Mouse (Mus musculus) midbrain, embryonic 11.5 days (tissue): ENCODE results near the gene Adad1. TPM values are rescaled to one million over a fixed set of nuclear protein-coding genes. Genes with fewer than 3 reads are reported as not detected.

Experiments used
- ATAC-seq: fragments of 200-750 bp; cut with Nextera tagmentation; 2 replicates; pipeline ENCODE4 v1.8.0; 2017; ENCODE audit warnings: moderate TSS enrichment, moderate library complexity; ENCODE audit not compliant: low FRiP score
- DNase-seq: peaks from one replicate; pipeline ENCODE4 v3.0.0; 2015; ENCODE audit warnings: low spot score; ENCODE audit errors: missing footprints
- H3K27ac ChIP-seq: fragments of 300-500 bp; sonication (generic); 2 replicates; pipeline ENCODE4 v1.5.1; 2014; ENCODE audit warnings: low read depth, low read length
- H3K27me3 ChIP-seq: fragments of 300-500 bp; sonication (generic); 2 replicates; pipeline ENCODE4 v1.6.1; 2014; ENCODE audit warnings: mild to moderate bottlenecking, low read length, moderate library complexity, mixed read lengths; ENCODE audit not compliant: control insufficient read depth, insufficient read depth
- H3K36me3 ChIP-seq: fragments of 300-500 bp; sonication (generic); 2 replicates; pipeline ENCODE4 v1.6.1; 2014; ENCODE audit warnings: mild to moderate bottlenecking, low read length, moderate library complexity, mixed read lengths; ENCODE audit not compliant: control insufficient read depth, insufficient read depth
- H3K4me1 ChIP-seq: fragments of 300-500 bp; sonication (generic); 2 replicates; pipeline ENCODE4 v1.6.1; 2014; ENCODE audit warnings: low read length; ENCODE audit not compliant: control insufficient read depth, insufficient read depth
- H3K4me2 ChIP-seq: fragments of 300-500 bp; sonication (generic); 2 replicates; pipeline ENCODE4 v1.6.1; 2014; ENCODE audit warnings: mild to moderate bottlenecking, moderate library complexity
- H3K4me3 ChIP-seq: fragments of 300-500 bp; sonication (generic); 2 replicates; pipeline ENCODE4 v1.5.1; 2014; ENCODE audit warnings: low read depth, low read length
- H3K9ac ChIP-seq: fragments of 300-500 bp; sonication (generic); 2 replicates; pipeline ENCODE4 v1.6.1; 2014; ENCODE audit warnings: low read length
- H3K9me3 ChIP-seq: fragments of 300-500 bp; sonication (generic); 2 replicates; pipeline ENCODE4 v1.6.1; 2016; ENCODE audit warnings: low read length; ENCODE audit not compliant: control insufficient read depth
- WGBS: fragments of 180-500 bp; shearing (Covaris S2); extraction: QIAGEN DNeasy Blood & Tissue Kit; methylation state at CpG from one replicate; pipeline ENCODE4 v1.1.7; 2014; 5-methylcytosine and 5-hydroxymethylcytosine counted together
- polyA plus RNA-seq: library from polyadenylated mRNA; unstranded; fragments of >200 nt; fragmentation: Nextera tagmentation; extraction: Ambion mirVana; gene quantifications from 2 replicates; pipeline ENCODE4 v1.2.1, GENCODE M21; 2014

Gene Adad1
- polyA plus RNA-seq, 1 experiment from 2014 or later = 0.74 TPM

- H3K27me3 ChIP-seq = no peaks in the 10 kb centered on the region
- H3K9me3 ChIP-seq = no peaks in the 10 kb centered on the region
- DNase-seq (no peak), ATAC-seq (no peak)
- H3K4me1 ChIP-seq = no peaks in the 10 kb centered on the region
- H3K4me3 ChIP-seq = no peak overlapping the region
- WGBS = 81% methylated on average over 2 of the region's 2 CpGs
- H3K36me3 ChIP-seq = no peaks in the 10 kb centered on the region
- H3K27ac ChIP-seq = no peak overlapping the region
- H3K4me2 ChIP-seq = no peak overlapping the region
- H3K9ac ChIP-seq = no peak overlapping the region
These were observed 65.7 kb downstream of the Adad1 start for GRCm38 (mm10) chr3:37129063-37129462.

GRCm38 (mm10) chr3:37137231-37137630, 73.9 kb downstream of the Adad1 start:
- H3K4me2 ChIP-seq = no peak overlapping the region
- DNase-seq = no peak
- no peaks in the 10 kb centered on the region for H3K36me3 ChIP-seq
- no peak overlapping the region for H3K9ac ChIP-seq
- H3K9me3 ChIP-seq = no peaks in the 10 kb centered on the region
- H3K27ac ChIP-seq = no peak overlapping the region
- H3K4me1 ChIP-seq = no peaks in the 10 kb centered on the region
- ATAC-seq = no peak
- H3K4me3 ChIP-seq = no peak overlapping the region
- 86% methylated on average over 4 of the region's 4 CpGs for WGBS
- no peaks in the 10 kb centered on the region for H3K27me3 ChIP-seq

- H3K9me3 ChIP-seq = no peaks in the 10 kb centered on the region
- H3K9ac ChIP-seq = no peak overlapping the region
- no peak overlapping the region for H3K4me3 ChIP-seq
- ATAC-seq = no peak
- no peak for DNase-seq
- H3K36me3 ChIP-seq = no peaks in the 10 kb centered on the region
- WGBS = 78% methylated on average over 3 of the region's 3 CpGs
- H3K27ac ChIP-seq = no peak overlapping the region
- no peaks in the 10 kb centered on the region for H3K27me3 ChIP-seq
- no peaks in the 10 kb centered on the region for H3K4me1 ChIP-seq
- H3K4me2 ChIP-seq = no peak overlapping the region
These were observed 75.9 kb downstream of the Adad1 start for GRCm38 (mm10) chr3:37139192-37139591.

- no peak for ATAC-seq
- H3K9me3 ChIP-seq = no peaks in the 10 kb centered on the region
- no peaks in the 10 kb centered on the region for H3K36me3 ChIP-seq
- no peak overlapping the region for H3K4me2 ChIP-seq
- H3K27ac ChIP-seq = no peak overlapping the region
- no peak for DNase-seq
- H3K4me3 ChIP-seq = no peak overlapping the region
- no peaks in the 10 kb centered on the region for H3K4me1 ChIP-seq
- no peak overlapping the region for H3K9ac ChIP-seq
- H3K27me3 ChIP-seq = no peaks in the 10 kb centered on the region
- 95% methylated on average over 6 of the region's 6 CpGs for WGBS
These were observed 77.0 kb downstream of the Adad1 start for GRCm38 (mm10) chr3:37140168-37140906.

- no peak overlapping the region for H3K4me3 ChIP-seq
- WGBS = 92% methylated on average over 2 of the region's 2 CpGs
- no peak overlapping the region for H3K27ac ChIP-seq
- no peak overlapping the region for H3K4me2 ChIP-seq
- no peaks in the 10 kb centered on the region for H3K9me3 ChIP-seq
- H3K27me3 ChIP-seq = no peaks in the 10 kb centered on the region
- H3K9ac ChIP-seq = no peak overlapping the region
- ATAC-seq = no peak
- H3K36me3 ChIP-seq = no peaks in the 10 kb centered on the region
- no peaks in the 10 kb centered on the region for H3K4me1 ChIP-seq
- no peak for DNase-seq
These were observed 78.5 kb downstream of the Adad1 start for GRCm38 (mm10) chr3:37141827-37142226.

- ATAC-seq = no peak
- WGBS = 65% methylated on average over 1 of the region's 1 CpGs
- H3K4me3 ChIP-seq = no peak overlapping the region
- no peak overlapping the region for H3K4me2 ChIP-seq
- H3K9me3 ChIP-seq = no peaks in the 10 kb centered on the region
- no peaks in the 10 kb centered on the region for H3K4me1 ChIP-seq
- H3K27me3 ChIP-seq = no peaks in the 10 kb centered on the region
- no peak overlapping the region for H3K9ac ChIP-seq
- DNase-seq = no peak
- no peak overlapping the region for H3K27ac ChIP-seq
- H3K36me3 ChIP-seq = no peaks in the 10 kb centered on the region
These were observed 81.7 kb downstream of the Adad1 start for GRCm38 (mm10) chr3:37144979-37145378.

- Histone ChIP-seq H3K4me2 (no peak overlapping the region), H3K4me1 (no peaks in the 10 kb centered on the region), H3K36me3 (no peaks in the 10 kb centered on the region), H3K9ac (no peak overlapping the region), H3K9me3 (no peaks in the 10 kb centered on the region), H3K27me3 (no peaks in the 10 kb centered on the region), H3K4me3 (no peak overlapping the region), H3K27ac (no peak overlapping the region)
- ATAC-seq = no peak
- no peak for DNase-seq
- WGBS = 66% methylated on average over 8 of the region's 8 CpGs
These were observed 83.1 kb downstream of the Adad1 start for GRCm38 (mm10) chr3:37146406-37146805.

- no peak overlapping the region for H3K9ac ChIP-seq
- H3K36me3 ChIP-seq = no peaks in the 10 kb centered on the region
- no peak overlapping the region for H3K4me2 ChIP-seq
- H3K27ac ChIP-seq = no peak overlapping the region
- DNase-seq = no peak
- H3K4me3 ChIP-seq = no peak overlapping the region
- WGBS = 87% methylated on average over 7 of the region's 7 CpGs
- no peak for ATAC-seq
- H3K27me3 ChIP-seq = no peaks in the 10 kb centered on the region
- H3K9me3 ChIP-seq = no peaks in the 10 kb centered on the region
- no peaks in the 10 kb centered on the region for H3K4me1 ChIP-seq
These were observed 83.5 kb downstream of the Adad1 start for GRCm38 (mm10) chr3:37146810-37147209.

- no peak overlapping the region for H3K4me2 ChIP-seq
- DNase-seq (no peak), ATAC-seq (no peak)
- WGBS = 88% methylated on average over 10 of the region's 10 CpGs
- no peaks in the 10 kb centered on the region for H3K36me3 ChIP-seq
- H3K27me3 ChIP-seq = no peaks in the 10 kb centered on the region
- H3K27ac ChIP-seq = no peak overlapping the region
- no peaks in the 10 kb centered on the region for H3K9me3 ChIP-seq
- H3K9ac ChIP-seq = no peak overlapping the region
- no peaks in the 10 kb centered on the region for H3K4me1 ChIP-seq
- H3K4me3 ChIP-seq = no peak overlapping the region
These were observed 88.9 kb downstream of the Adad1 start for GRCm38 (mm10) chr3:37152274-37152673.
